Mouse (Mus musculus) monocyte, adult 5-6 weeks (primary cell): ENCODE measurements around the gene Specc1. TPM values are rescaled to one million over a fixed set of nuclear protein-coding genes. Genes with fewer than 3 reads are reported as not detected.

Experiments used
- ATAC-seq: fragments of 153-309, 156-312 bp; replicated peaks from 2 replicates; pipeline ENCODE4 v1.8.0; 2017; ENCODE audit warnings: mild to moderate bottlenecking; ENCODE audit not compliant: low TSS enrichment, insufficient number of reproducible peaks, severe bottlenecking, poor library complexity, low FRiP score
- total RNA-seq: library from RNA; stranded (forward); fragments of 200-1000, 200-491, 200-594 nt; gene quantifications from 3 replicates; pipeline ENCODE4 v1.2.3, GENCODE M21; 2017

Specc1 gene
- total RNA-seq, 1 experiment from 2014 or later: 41.1 TPM

- ATAC-seq: no peak
Measured at GRCm38 (mm10) chr11:62193116-62193515, 236.6 kb downstream of the Specc1 start.

- ATAC-seq: no peak
Measured at GRCm38 (mm10) chr11:62194217-62194616, 237.7 kb downstream of the Specc1 start.

- no peak for ATAC-seq
Measured at GRCm38 (mm10) chr11:62200901-62201512, 244.4 kb downstream of the Specc1 start.

GRCm38 (mm10) chr11:62202645-62203044 is 246.1 kb downstream of the Specc1 start:
- ATAC-seq: 0 out of 2 replicates have a peak, but pooled peaks have one; percentile 17

GRCm38 (mm10) chr11:62209111-62209510 is 252.5 kb downstream of the Specc1 start:
- no peak for ATAC-seq

- ATAC-seq: no peak
Measured at GRCm38 (mm10) chr11:62209891-62210290, 253.3 kb downstream of the Specc1 start.

GRCm38 (mm10) chr11:62213384-62213989 is 256.9 kb downstream of the Specc1 start:
- no peak for ATAC-seq

- no peak for ATAC-seq
Measured at GRCm38 (mm10) chr11:62215107-62215506, 258.5 kb downstream of the Specc1 start.

GRCm38 (mm10) chr11:62217751-62218150 is 261.2 kb downstream of the Specc1 start:
- no peak for ATAC-seq

GRCm38 (mm10) chr11:62220756-62221510 is 264.4 kb downstream of the Specc1 start:
- peak; percentile 65; the same call in 1 of the 2 replicates for ATAC-seq

- no peak for ATAC-seq
Measured at GRCm38 (mm10) chr11:62223416-62223815, 266.9 kb downstream of the Specc1 start.

- peak; percentile 86 for ATAC-seq
Measured at GRCm38 (mm10) chr11:62223962-62224361, 267.4 kb downstream of the Specc1 start.

- no peak for ATAC-seq
Measured at GRCm38 (mm10) chr11:62224797-62225196, 268.2 kb downstream of the Specc1 start.

GRCm38 (mm10) chr11:62240631-62241261 is 284.2 kb downstream of the Specc1 start:
- no peak for ATAC-seq

GRCm38 (mm10) chr11:62243871-62244270 is 287.3 kb downstream of the Specc1 start:
- ATAC-seq: no peak

- no peak for ATAC-seq
Measured at GRCm38 (mm10) chr11:62244471-62244870, 287.9 kb downstream of the Specc1 start.

- ATAC-seq: no peak
Measured at GRCm38 (mm10) chr11:62247759-62248400, 291.3 kb downstream of the Specc1 start.

GRCm38 (mm10) chr11:62248401-62249244 is 292.1 kb downstream of the Specc1 start, which contains the start of gene Adora2b:
TSS of gene Adora2b (plus strand) at chr11:62248984.
- peak; percentile 31 for ATAC-seq
